Mouse (Mus musculus): Measurements from ENCODE around the gene Aldh16a1. TPM values are rescaled to one million over a fixed set of nuclear protein-coding genes. Genes with fewer than 3 reads are reported as not detected.

Aldh16a1 gene
- polyA plus RNA-seq, 1 experiment, result not detected

- Histone ChIP-seq H3K27ac (ENCODE audit: insufficient read depth, low read depth, low read length) (no peak overlapping the region), H3K4me1 (ENCODE audit: control insufficient read depth, insufficient read depth, low read length) (peaks cover 10% of the 10 kb centered on the region; the same call in 1 of the 2 replicates), H3K4me3 (ENCODE audit: insufficient read depth, low read depth, low read length) (no peak overlapping the region)
- TF ChIP-seq CTCF (IDR thresholded peaks at IDR 0.05; ENCODE audit: insufficient read depth, low read depth, low read length) (no peak), POLR2A (IDR thresholded peaks at IDR 0.05; ENCODE audit: insufficient read depth, low read depth, low read length) (no peak)
- 74% methylated on average over 5 of the region's 5 CpGs for WGBS
Observed at GRCm38 (mm10) chr7:45193406-45193805, 39.0 kb upstream of the Aldh16a1 start.

- Histone ChIP-seq H3K27ac (ENCODE audit: insufficient read depth, low read depth, low read length) (no peak overlapping the region), H3K4me1 (ENCODE audit: control insufficient read depth, insufficient read depth, low read length) (peaks cover 10% of the 10 kb centered on the region; the same call in 1 of the 2 replicates), H3K4me3 (ENCODE audit: insufficient read depth, low read depth, low read length) (no peak overlapping the region)
- TF ChIP-seq CTCF (IDR thresholded peaks at IDR 0.05; ENCODE audit: insufficient read depth, low read depth, low read length) (no peak), POLR2A (IDR thresholded peaks at IDR 0.05; ENCODE audit: insufficient read depth, low read depth, low read length) (no peak)
- 87% methylated on average over 7 of the region's 7 CpGs for WGBS
Observed at GRCm38 (mm10) chr7:45192585-45193310, 38.4 kb upstream of the Aldh16a1 start.

GRCm38 (mm10) chr7:45191803-45192363 lies 37.5 kb upstream of the Aldh16a1 start:
- H3K4me1 ChIP-seq (ENCODE audit: control insufficient read depth, insufficient read depth, low read length), result peaks cover 8% of the 10 kb centered on the region; the same call in 1 of the 2 replicates
- 57% methylated on average over 8 of the region's 8 CpGs for WGBS
- no peak overlapping the region for H3K4me3 ChIP-seq (ENCODE audit: insufficient read depth, low read depth, low read length)
- TF ChIP-seq POLR2A (IDR thresholded peaks at IDR 0.05; ENCODE audit: insufficient read depth, low read depth, low read length) (no peak), CTCF (IDR thresholded peaks at IDR 0.05; ENCODE audit: insufficient read depth, low read depth, low read length) (no peak)
- H3K27ac ChIP-seq (ENCODE audit: insufficient read depth, low read depth, low read length), result no peak overlapping the region

GRCm38 (mm10) chr7:45191161-45191560 lies 36.8 kb upstream of the Aldh16a1 start:
- WGBS, result 73% methylated on average over 2 of the region's 2 CpGs
- Histone ChIP-seq H3K4me3 (ENCODE audit: insufficient read depth, low read depth, low read length) (no peak overlapping the region), H3K27ac (ENCODE audit: insufficient read depth, low read depth, low read length) (no peak overlapping the region), H3K4me1 (ENCODE audit: control insufficient read depth, insufficient read depth, low read length) (0 out of 2 replicates have a peak, but pooled peaks cover 6% of the 10 kb centered on the region)
- TF ChIP-seq POLR2A (IDR thresholded peaks at IDR 0.05; ENCODE audit: insufficient read depth, low read depth, low read length), result no peak
- TF ChIP-seq CTCF (IDR thresholded peaks at IDR 0.05; ENCODE audit: insufficient read depth, low read depth, low read length), result no peak

GRCm38 (mm10) chr7:45190186-45190585 lies 35.8 kb upstream of the Aldh16a1 start:
- TF ChIP-seq POLR2A (IDR thresholded peaks at IDR 0.05; ENCODE audit: insufficient read depth, low read depth, low read length) (no peak), CTCF (IDR thresholded peaks at IDR 0.05; ENCODE audit: insufficient read depth, low read depth, low read length) (no peak)
- WGBS, result 80% methylated on average over 6 of the region's 6 CpGs
- no peak overlapping the region for H3K27ac ChIP-seq (ENCODE audit: insufficient read depth, low read depth, low read length)
- no peak overlapping the region for H3K4me3 ChIP-seq (ENCODE audit: insufficient read depth, low read depth, low read length)
- H3K4me1 ChIP-seq (ENCODE audit: control insufficient read depth, insufficient read depth, low read length), result 0 out of 2 replicates have a peak, but pooled peaks cover 6% of the 10 kb centered on the region

- Histone ChIP-seq H3K4me1 (ENCODE audit: control insufficient read depth, insufficient read depth, low read length) (0 out of 2 replicates have a peak, but pooled peaks cover 6% of the 10 kb centered on the region), H3K4me3 (ENCODE audit: insufficient read depth, low read depth, low read length) (no peak overlapping the region), H3K27ac (ENCODE audit: insufficient read depth, low read depth, low read length) (no peak overlapping the region)
- TF ChIP-seq CTCF (IDR thresholded peaks at IDR 0.05; ENCODE audit: insufficient read depth, low read depth, low read length) (no peak), POLR2A (IDR thresholded peaks at IDR 0.05; ENCODE audit: insufficient read depth, low read depth, low read length) (no peak)
- 50% methylated on average over 16 of the region's 16 CpGs for WGBS
Observed at GRCm38 (mm10) chr7:45189600-45189999, 35.2 kb upstream of the Aldh16a1 start.

GRCm38 (mm10) chr7:45185921-45186320 lies 31.5 kb upstream of the Aldh16a1 start:
- TF ChIP-seq CTCF (IDR thresholded peaks at IDR 0.05; ENCODE audit: insufficient read depth, low read depth, low read length) (no peak), POLR2A (IDR thresholded peaks at IDR 0.05; ENCODE audit: insufficient read depth, low read depth, low read length) (no peak)
- no peak overlapping the region for H3K4me3 ChIP-seq (ENCODE audit: insufficient read depth, low read depth, low read length)
- 67% methylated on average over 7 of the region's 7 CpGs for WGBS
- H3K27ac ChIP-seq (ENCODE audit: insufficient read depth, low read depth, low read length), result no peak overlapping the region
- H3K4me1 ChIP-seq (ENCODE audit: control insufficient read depth, insufficient read depth, low read length), result peaks cover 21% of the 10 kb centered on the region

GRCm38 (mm10) chr7:45183672-45184071 lies 29.3 kb upstream of the Aldh16a1 start:
- H3K27ac ChIP-seq (ENCODE audit: insufficient read depth, low read depth, low read length), result no peak overlapping the region
- WGBS, result 78% methylated on average over 7 of the region's 7 CpGs
- no peak overlapping the region for H3K4me3 ChIP-seq (ENCODE audit: insufficient read depth, low read depth, low read length)
- TF ChIP-seq POLR2A (IDR thresholded peaks at IDR 0.05; ENCODE audit: insufficient read depth, low read depth, low read length), result no peak
- TF ChIP-seq CTCF (IDR thresholded peaks at IDR 0.05; ENCODE audit: insufficient read depth, low read depth, low read length), result no peak
- peaks cover 16% of the 10 kb centered on the region for H3K4me1 ChIP-seq (ENCODE audit: control insufficient read depth, insufficient read depth, low read length)

- TF ChIP-seq CTCF (IDR thresholded peaks at IDR 0.05; ENCODE audit: insufficient read depth, low read depth, low read length) (no peak), POLR2A (IDR thresholded peaks at IDR 0.05; ENCODE audit: insufficient read depth, low read depth, low read length) (no peak)
- H3K4me3 ChIP-seq (ENCODE audit: insufficient read depth, low read depth, low read length), result peak overlapping the region; percentile 28; the same call in 1 of the 2 replicates
- no peak overlapping the region for H3K27ac ChIP-seq (ENCODE audit: insufficient read depth, low read depth, low read length)
- H3K4me1 ChIP-seq (ENCODE audit: control insufficient read depth, insufficient read depth, low read length), result peaks cover 16% of the 10 kb centered on the region
- WGBS, result 14% methylated on average over 11 of the region's 11 CpGs
Observed at GRCm38 (mm10) chr7:45182606-45183005, 28.2 kb upstream of the Aldh16a1 start.
